24 mouse cellular contexts compared by ENCODE assay signal in genomic region chr13:17671122-17671521, GRCm38 (mm10). TPM values are rescaled to one million over a fixed set of nuclear protein-coding genes. Genes with fewer than 3 reads are reported as not detected.
DNase-seq lines count a peak whose midpoint lies in the region; ATAC-seq and TF ChIP-seq lines count a peak whose summit lies in the region.
"Had no signal": no experiment of that assay in that cellular context is flagged by ENCODE, and none has a peak within 500 bp of the region (broad histone marks: within the 10 kb centered on the region; RNA-seq: fewer than 3 reads in every experiment).

No protein-coding gene starts in this region.

- TF ChIP-seq CTCF in kidney, postnatal 0 days (IDR thresholded peaks at IDR 0.05; ENCODE audit: low read depth): no peak
- no peak for TF ChIP-seq CTCF in cerebellum, adult 2 months (IDR thresholded peaks at IDR 0.05; ENCODE audit: borderline replicate concordance, insufficient read depth, low read depth, low read length)

- WGBS in kidney, postnatal 0 days: 47% methylated on average over 1 of the region's 1 CpGs
- WGBS in liver, embryonic 13.5 days (ENCODE audit: insufficient replicate concordance): 33% methylated on average over 1 of the region's 1 CpGs
- WGBS in cerebellum, adult 2 months: 84% methylated on average over 1 of the region's 1 CpGs

- no peak overlapping the region for H3K27ac ChIP-seq in kidney, postnatal 0 days
- no peak overlapping the region for H3K27ac ChIP-seq in liver, embryonic 13.5 days
- no peak overlapping the region for H3K27ac ChIP-seq in cerebellum, adult 2 months (ENCODE audit: insufficient read depth, low read length)
- H3K27ac ChIP-seq: hindbrain, embryonic 13.5 days; macrophage; midbrain, embryonic 13.5 days; neural tube, embryonic 13.5 days had no signal

- DNase-seq in kidney, adult 11 months: peak; percentile 31
- no peak for DNase-seq in kidney, postnatal 4 days
- DNase-seq in kidney, adult 9 months: peak; percentile 69
- DNase-seq in kidney, postnatal 0 days (ENCODE audit: low spot score): peak; percentile 16
- DNase-seq in liver, embryonic 13.5 days: no peak
- no peak for DNase-seq in cerebellum, adult 2 months
- no peak for DNase-seq in testis, postnatal 10 days (ENCODE audit: low spot score)
- DNase-seq in left cerebral cortex, adult 9 months (ENCODE audit: low spot score in 2 of 2): no peak
- DNase-seq: adrenal gland, adult 8-10 months; cerebellum, adult 8-10 months; cerebellum, postnatal 25 days; gastrocnemius, postnatal 25 days; heart, adult 11 months; heart, postnatal 36 days; layer of hippocampus, adult 9-11 months; lung, adult 18-20 months had no signal

- H3K4me2 ChIP-seq in kidney, postnatal 0 days (ENCODE audit: low read length): no peak overlapping the region
- H3K4me2 ChIP-seq in liver, embryonic 13.5 days: no peak overlapping the region
- H3K4me2 ChIP-seq: heart, embryonic 11.5 days; hindbrain, embryonic 13.5 days; midbrain, embryonic 13.5 days; neural tube, embryonic 13.5 days had no signal

- TF ChIP-seq POLR2A in cerebellum, adult 2 months (IDR thresholded peaks at IDR 0.05; ENCODE audit: borderline replicate concordance, insufficient read depth, low read length): no peak

- no peak overlapping the region for H3K9ac ChIP-seq in kidney, postnatal 0 days (ENCODE audit: low read depth, low read length)
- H3K9ac ChIP-seq in liver, embryonic 13.5 days: no peak overlapping the region
- H3K9ac ChIP-seq: hindbrain, embryonic 13.5 days; midbrain, embryonic 13.5 days; neural tube, embryonic 13.5 days had no signal

- ATAC-seq in kidney, postnatal 0 days (replicated peaks; ENCODE audit: low FRiP score, low read depth): peak; percentile 65
- peak; percentile 84 for ATAC-seq in liver, embryonic 13.5 days (ENCODE audit: low read depth)
- ATAC-seq: forebrain, embryonic 14.5 days; lung, postnatal 0 days; midbrain, embryonic 13.5 days had no signal

- no peaks in the 10 kb centered on the region for H3K4me1 ChIP-seq in kidney, postnatal 0 days (replicated peaks; ENCODE audit: insufficient read depth, low read length)
- no peaks in the 10 kb centered on the region for H3K4me1 ChIP-seq in liver, embryonic 13.5 days (replicated peaks)
- no peaks in the 10 kb centered on the region for H3K4me1 ChIP-seq in cerebellum, adult 2 months (ENCODE audit: control insufficient read depth, insufficient read depth, low read length)
- H3K4me1 ChIP-seq: hindbrain, embryonic 13.5 days; midbrain, embryonic 13.5 days; neural tube, embryonic 13.5 days had no signal

- H3K9me3 ChIP-seq in kidney, postnatal 0 days (replicated peaks; ENCODE audit: low read length): no peaks in the 10 kb centered on the region
- H3K9me3 ChIP-seq in liver, embryonic 13.5 days (replicated peaks): no peaks in the 10 kb centered on the region
- H3K9me3 ChIP-seq: G1E; hindbrain, embryonic 13.5 days; midbrain, embryonic 13.5 days; neural tube, embryonic 13.5 days had no signal

- no peaks in the 10 kb centered on the region for H3K36me3 ChIP-seq in kidney, postnatal 0 days (ENCODE audit: insufficient read depth, low read length)
- no peaks in the 10 kb centered on the region for H3K36me3 ChIP-seq in liver, embryonic 13.5 days
- H3K36me3 ChIP-seq: G1E; hindbrain, embryonic 13.5 days; midbrain, embryonic 13.5 days; neural tube, embryonic 13.5 days had no signal

- no peak overlapping the region for H3K4me3 ChIP-seq in kidney, postnatal 0 days (replicated peaks; ENCODE audit: low read depth, low read length)
- H3K4me3 ChIP-seq in liver, embryonic 13.5 days (replicated peaks): no peak overlapping the region
- no peak overlapping the region for H3K4me3 ChIP-seq in cerebellum, adult 2 months (replicated peaks; ENCODE audit: insufficient read depth, low read depth, low read length)
- H3K4me3 ChIP-seq: hindbrain, embryonic 13.5 days; midbrain, embryonic 13.5 days; neural tube, embryonic 13.5 days had no signal

- no peaks in the 10 kb centered on the region for H3K27me3 ChIP-seq in kidney, postnatal 0 days (ENCODE audit: insufficient read depth, low read length)
- no peaks in the 10 kb centered on the region for H3K27me3 ChIP-seq in liver, embryonic 13.5 days
- H3K27me3 ChIP-seq in cerebellum, adult 2 months (ENCODE audit: control insufficient read depth, insufficient read depth, low read length): no peaks in the 10 kb centered on the region
- H3K27me3 ChIP-seq: hindbrain, embryonic 13.5 days; midbrain, embryonic 13.5 days; neural tube, embryonic 13.5 days had no signal

RNA-seq across cellular contexts. Expression of gene Mplkip, which starts 23.9 kb away (rescaled TPM):
- 52.7 and 58.7 TPM in 2 replicates for polyA plus RNA-seq in kidney, postnatal 0 days (2015; fragmentation: Nextera tagmentation; extraction: Ambion mirVana)
- 33.0 and 34.0 TPM in 2 replicates for polyA plus RNA-seq in liver, embryonic 13.5 days (2015; fragmentation: Nextera tagmentation; extraction: Ambion mirVana)
- 7.5 and 7.8 TPM in 2 replicates for polyA plus RNA-seq in cerebellum, adult 2 months (2012; rRNA removed)

RNA-seq across cellular contexts. Expression of gene Sugct, which starts 24.2 kb away (rescaled TPM):
- 33.1 and 35.4 TPM in 2 replicates for polyA plus RNA-seq in kidney, postnatal 0 days (2015; fragmentation: Nextera tagmentation; extraction: Ambion mirVana)
- polyA plus RNA-seq in liver, embryonic 13.5 days (2015; fragmentation: Nextera tagmentation; extraction: Ambion mirVana): 2.7 and 2.9 TPM in 2 replicates
- polyA plus RNA-seq in cerebellum, adult 2 months (2012; rRNA removed): 4.3 and 4.7 TPM in 2 replicates

Comparison
In these comparisons a context has a peak if more than half of its experiments do, and no peak if none do; other contexts are left out.
1. DNase-seq: peak in kidney, adult 11 months (single experiment), kidney, adult 9 months (single experiment) and kidney, postnatal 0 days (single experiment); none in kidney, postnatal 4 days (0 of 2), liver, embryonic 13.5 days (single experiment), cerebellum, adult 2 months (0 of 2), testis, postnatal 10 days (single experiment) and left cerebral cortex, adult 9 months (0 of 2).